Mouse (Mus musculus) lung, postnatal 0 days (tissue): Measurements from ENCODE around the gene Gosr2. TPM values are rescaled to one million over a fixed set of nuclear protein-coding genes. Genes with fewer than 3 reads are reported as not detected.

Source experiments
- ATAC-seq: fragments of 200-750 bp; cut with Nextera tagmentation; 2 replicates; pipeline ENCODE4 v1.8.0; 2017; ENCODE audit warnings: moderate library complexity
- DNase-seq: peaks from one replicate; pipeline ENCODE4 v3.0.0-alpha.2; 2016; ENCODE audit warnings: low spot score
- H3K27ac ChIP-seq: fragments of 300-500 bp; sonication (generic); 2 replicates; pipeline ENCODE4 v1.5.1; 2014; ENCODE audit warnings: antibody characterized with exemption, mild to moderate bottlenecking, low read length, mixed read lengths
- H3K27me3 ChIP-seq: fragments of 300-500 bp; sonication (generic); replicated peaks from 2 replicates; pipeline ENCODE4 v1.6.1; 2014; ENCODE audit warnings: low read length, mixed read lengths; ENCODE audit not compliant: insufficient read depth
- H3K36me3 ChIP-seq: fragments of 300-500 bp; sonication (generic); 2 replicates; pipeline ENCODE4 v1.6.1; 2014; ENCODE audit warnings: low read length, mixed read lengths; ENCODE audit not compliant: insufficient read depth
- H3K4me1 ChIP-seq: fragments of 300-500 bp; sonication (generic); 2 replicates; pipeline ENCODE4 v1.6.1; 2014; ENCODE audit warnings: antibody characterized with exemption, low read depth, low read length, mixed read lengths; ENCODE audit not compliant: insufficient read depth
- H3K4me2 ChIP-seq: fragments of 300-500 bp; sonication (generic); replicated peaks from 2 replicates; pipeline ENCODE4 v1.6.1; 2014; ENCODE audit warnings: low read depth, mild to moderate bottlenecking, low read length, moderate library complexity, mixed read lengths
- H3K4me3 ChIP-seq: fragments of 300-500 bp; sonication (generic); 2 replicates; pipeline ENCODE4 v1.5.1; 2014; ENCODE audit warnings: low read depth, low read length
- H3K9ac ChIP-seq: fragments of 300-500 bp; sonication (generic); replicated peaks from 2 replicates; pipeline ENCODE4 v1.6.1; 2014; ENCODE audit warnings: low read depth, mild to moderate bottlenecking
- H3K9me3 ChIP-seq: fragments of 300-500 bp; sonication (generic); 2 replicates; pipeline ENCODE4 v1.6.1; 2016; ENCODE audit warnings: low read length, mixed read lengths
- CTCF ChIP-seq: IDR thresholded peaks from 2 replicates; pipeline ENCODE4 v1.5.1; 2016; ENCODE audit warnings: antibody characterized with exemption, mild to moderate bottlenecking
- EP300 ChIP-seq: IDR thresholded peaks from 2 replicates; pipeline ENCODE4 v1.6.1; 2016; ENCODE audit warnings: antibody characterized with exemption, mild to moderate bottlenecking, control low read depth
- WGBS: fragments of 180-500 bp; shearing (Covaris S2); extraction: QIAGEN DNeasy Blood & Tissue Kit; methylation state at CpG from one replicate; pipeline ENCODE4 v1.1.7; 2014; 5-methylcytosine and 5-hydroxymethylcytosine counted together
- polyA plus RNA-seq: library from polyadenylated mRNA; unstranded; fragments of >200 nt; fragmentation: Nextera tagmentation; extraction: Ambion mirVana; gene quantifications from 2 replicates; pipeline ENCODE4 v1.2.1, GENCODE M21; 2015

The Gosr2 gene
- polyA plus RNA-seq, result 78.5 and 87.6 TPM in 2 replicates

DNA sequence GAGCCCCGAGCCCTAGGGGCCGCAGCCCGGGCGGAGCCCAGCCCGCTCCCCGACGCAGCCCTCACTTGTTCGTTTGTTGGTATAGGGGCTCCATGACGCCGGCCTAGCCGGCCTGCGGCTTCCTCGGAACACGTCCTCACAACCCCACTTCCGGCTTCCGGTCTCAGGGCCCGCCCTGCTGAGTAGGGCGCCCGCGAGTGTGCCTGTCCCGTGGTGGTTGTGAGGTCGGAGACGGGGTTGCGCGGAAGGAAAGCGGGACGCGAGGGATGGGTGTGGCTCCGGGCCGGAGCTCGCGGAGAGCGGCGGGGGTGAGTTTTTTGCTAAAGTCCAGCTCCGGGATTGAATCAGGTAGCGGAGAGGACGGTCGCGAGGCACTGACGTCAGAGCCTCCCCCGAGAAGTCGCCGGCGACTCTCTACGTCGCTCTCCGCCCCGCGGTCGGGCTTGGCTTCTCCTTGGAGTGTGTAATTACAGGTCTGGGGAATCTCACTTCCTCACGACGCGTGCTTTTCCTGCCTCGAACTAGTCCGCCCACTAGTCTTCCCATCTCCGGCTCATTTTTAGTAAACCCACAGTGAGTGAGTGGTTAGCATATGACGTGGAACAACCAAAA lies at the start of gene Gosr2:
Gene Gosr2, minus strand, starts transcription at position 334 of the 612 bp plus-strand sequence.
- no peaks in the 10 kb centered on the region for H3K36me3 ChIP-seq
- TF ChIP-seq CTCF (no peak; the same call in 1 of the 2 replicates), EP300 (peak; percentile 79)
- peak within 1 kb of the TSS; percentile 68 for H3K4me2 ChIP-seq
- H3K27ac ChIP-seq, result peak within 1 kb of the TSS; percentile 98
- H3K4me1 ChIP-seq, result no peaks in the 10 kb centered on the region
- ATAC-seq (peak; percentile 97), DNase-seq (peak; percentile 95)
- peak within 1 kb of the TSS; percentile 92 for H3K9ac ChIP-seq
- no peaks in the 10 kb centered on the region for H3K9me3 ChIP-seq
- no peaks in the 10 kb centered on the region for H3K27me3 ChIP-seq
- under 1% methylated on average over 55 of the region's 57 CpGs for WGBS
- H3K4me3 ChIP-seq, result peak within 1 kb of the TSS; percentile 94

DNA sequence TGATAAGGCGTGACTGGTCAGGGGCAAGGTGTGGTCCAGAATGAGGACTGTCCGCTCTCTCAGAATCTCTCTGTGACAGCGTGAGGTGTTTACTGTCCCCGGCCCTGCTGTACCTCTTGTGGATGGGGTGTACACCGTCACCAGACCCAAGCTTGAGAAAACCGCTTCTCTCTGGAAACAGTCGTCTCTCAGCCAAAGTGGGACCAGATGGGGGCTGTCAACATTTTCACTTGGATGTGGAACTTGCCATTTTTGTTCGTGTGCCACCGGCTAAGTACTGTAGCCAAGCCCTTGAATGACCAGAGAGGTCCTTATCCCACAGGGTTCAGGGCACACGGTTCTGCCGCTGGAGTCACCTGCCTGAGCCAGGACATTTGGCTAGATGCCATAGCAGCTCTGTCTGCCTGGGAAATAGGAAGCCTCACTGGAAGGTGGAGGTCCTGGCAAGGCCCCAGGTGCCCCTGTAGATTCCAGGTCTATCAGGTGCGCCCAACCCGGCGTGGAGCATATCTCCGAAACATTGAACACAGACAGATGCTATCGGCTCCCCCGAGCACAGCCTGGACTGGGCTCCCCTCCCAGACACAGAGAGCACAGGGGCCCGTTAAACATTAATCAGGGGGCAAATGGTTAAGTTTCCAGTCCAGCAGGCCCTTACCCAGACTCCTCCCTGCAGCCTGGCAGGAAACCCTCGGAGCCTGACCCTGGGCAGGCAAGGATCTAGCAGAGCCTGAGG lies 37.5 kb upstream of the Gosr2 start:
- peak; percentile 25; the same call in 1 of the 2 replicates for ATAC-seq
- no peaks in the 10 kb centered on the region for H3K36me3 ChIP-seq
- peak overlapping the region; percentile 17; the same call in 1 of the 2 replicates for H3K4me2 ChIP-seq
- H3K27ac ChIP-seq, result no peak overlapping the region
- H3K27me3 ChIP-seq, result no peaks in the 10 kb centered on the region
- no peak overlapping the region for H3K4me3 ChIP-seq
- no peak for TF ChIP-seq CTCF
- no peak for TF ChIP-seq EP300
- no peak overlapping the region for H3K9ac ChIP-seq
- WGBS, result 48% methylated on average over 19 of the region's 19 CpGs
- no peaks in the 10 kb centered on the region for H3K9me3 ChIP-seq
- H3K4me1 ChIP-seq, result no peaks in the 10 kb centered on the region
- peak; percentile 25 for DNase-seq

DNA sequence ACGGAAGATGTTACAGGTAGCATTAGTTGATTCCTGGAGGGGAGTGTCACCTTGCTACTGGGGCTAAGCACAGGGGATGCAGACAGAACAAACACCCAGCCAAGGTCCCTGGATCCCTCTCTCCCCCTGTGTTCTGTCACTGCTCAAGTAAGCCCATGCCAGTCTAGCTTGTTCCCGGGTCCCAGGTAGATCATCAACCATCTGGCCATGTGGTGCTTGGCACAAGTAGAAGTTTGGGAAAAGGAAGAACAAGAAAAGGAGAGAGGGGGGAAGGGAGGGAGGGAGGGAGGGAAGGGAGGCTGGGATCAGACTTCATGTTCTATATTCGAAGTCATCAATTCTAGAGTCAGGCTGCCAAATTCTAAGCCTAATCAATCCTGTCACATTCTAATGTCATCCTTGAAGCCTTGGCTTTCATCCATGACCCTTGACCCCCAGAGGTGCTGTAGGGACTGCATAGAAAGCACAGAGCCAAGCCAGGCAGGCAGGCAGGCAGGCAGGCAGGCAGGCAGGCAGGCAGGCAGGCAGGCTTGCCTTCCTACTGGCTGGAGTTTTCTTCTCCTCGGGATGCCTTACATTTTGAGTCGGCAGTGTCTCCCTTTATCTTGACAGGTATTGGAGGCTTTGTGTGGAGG lies 36.8 kb upstream of the Gosr2 start:
- no peak for ATAC-seq
- no peak for TF ChIP-seq EP300
- no peak for TF ChIP-seq CTCF
- Histone ChIP-seq H3K27ac (no peak overlapping the region), H3K36me3 (no peaks in the 10 kb centered on the region), H3K27me3 (no peaks in the 10 kb centered on the region), H3K4me1 (no peaks in the 10 kb centered on the region), H3K9me3 (no peaks in the 10 kb centered on the region), H3K9ac (no peak overlapping the region), H3K4me3 (no peak overlapping the region), H3K4me2 (0 out of 2 replicates have a peak overlapping the region, but pooled peaks have one; percentile 17)
- DNase-seq, result no peak
- WGBS, result 46% methylated on average over 5 of the region's 5 CpGs

DNA sequence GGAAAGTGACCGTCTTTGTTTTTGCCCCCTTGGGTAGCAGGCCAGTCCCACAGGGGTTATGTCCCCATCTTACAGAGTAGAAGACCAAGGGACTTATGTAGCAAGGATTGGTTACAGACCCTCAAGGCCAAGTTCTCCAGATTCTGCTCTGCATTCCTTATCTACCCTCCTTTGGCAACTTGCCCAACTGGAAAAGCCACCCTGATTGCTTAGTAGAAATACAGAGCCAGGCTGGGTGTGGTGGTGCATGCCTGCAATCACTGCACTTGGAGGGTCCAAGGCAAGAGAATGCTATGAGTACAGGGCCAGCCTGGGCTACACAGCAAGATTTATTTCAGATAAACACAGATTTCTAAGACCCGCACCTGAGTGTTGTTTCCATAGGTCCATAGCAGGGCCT lies 36.3 kb upstream of the Gosr2 start:
- H3K4me1 ChIP-seq, result no peaks in the 10 kb centered on the region
- no peak for ATAC-seq
- H3K4me3 ChIP-seq, result no peak overlapping the region
- TF ChIP-seq EP300 (no peak), CTCF (no peak)
- H3K36me3 ChIP-seq, result no peaks in the 10 kb centered on the region
- no peak overlapping the region for H3K4me2 ChIP-seq
- H3K27me3 ChIP-seq, result no peaks in the 10 kb centered on the region
- H3K27ac ChIP-seq, result no peak overlapping the region
- 76% methylated on average over 2 of the region's 2 CpGs for WGBS
- H3K9me3 ChIP-seq, result no peaks in the 10 kb centered on the region
- no peak overlapping the region for H3K9ac ChIP-seq
- DNase-seq, result no peak

DNA sequence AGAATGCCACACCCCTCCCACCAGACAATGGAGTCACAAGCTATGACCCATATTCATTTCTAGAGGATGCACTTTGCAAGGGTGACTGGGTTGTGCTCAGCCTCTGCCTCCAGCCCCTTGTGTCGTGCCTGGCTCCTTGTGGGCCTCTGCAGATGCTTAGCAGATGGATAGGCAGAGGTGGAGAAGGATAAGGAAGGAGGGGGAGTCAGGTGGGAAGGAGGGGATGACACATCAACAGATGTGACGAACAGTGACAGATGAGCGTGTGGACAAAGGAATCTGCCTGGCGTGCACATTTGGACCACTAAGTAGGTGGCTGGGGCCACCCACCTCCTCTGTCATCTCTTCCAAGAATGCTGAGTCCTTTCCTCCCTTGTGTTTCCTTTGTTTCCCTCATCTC lies 35.4 kb upstream of the Gosr2 start:
- H3K4me1 ChIP-seq, result no peaks in the 10 kb centered on the region
- no peak overlapping the region for H3K4me3 ChIP-seq
- H3K36me3 ChIP-seq, result no peaks in the 10 kb centered on the region
- H3K9me3 ChIP-seq, result no peaks in the 10 kb centered on the region
- no peak for TF ChIP-seq EP300
- no peak for ATAC-seq
- H3K4me2 ChIP-seq, result no peak overlapping the region
- WGBS, result 60% methylated on average over 4 of the region's 4 CpGs
- no peaks in the 10 kb centered on the region for H3K27me3 ChIP-seq
- H3K27ac ChIP-seq, result no peak overlapping the region
- no peak overlapping the region for H3K9ac ChIP-seq
- no peak for DNase-seq

DNA sequence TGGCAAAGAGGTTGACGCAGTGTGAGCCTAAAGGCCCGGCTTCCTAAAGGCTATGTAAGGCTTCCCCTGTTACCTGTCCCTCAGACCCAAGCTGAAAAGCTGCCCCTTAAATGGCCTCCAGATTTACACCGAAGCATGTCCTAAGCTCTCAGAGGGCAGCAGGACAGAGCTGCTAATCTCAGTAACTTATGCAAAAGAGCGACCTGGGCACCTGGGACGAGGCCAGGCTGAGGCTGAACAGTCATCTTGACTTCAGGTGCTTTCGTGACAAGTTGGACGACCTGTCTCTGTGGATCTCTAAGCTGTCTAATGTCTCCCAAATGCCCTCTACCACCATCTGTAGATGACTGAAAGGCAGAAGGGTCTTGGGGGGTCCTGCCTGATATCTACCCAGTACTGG lies 34.6 kb upstream of the Gosr2 start:
- DNase-seq, result no peak
- WGBS, result 83% methylated on average over 7 of the region's 7 CpGs
- Histone ChIP-seq H3K4me3 (no peak overlapping the region), H3K4me1 (no peaks in the 10 kb centered on the region), H3K27me3 (no peaks in the 10 kb centered on the region), H3K36me3 (no peaks in the 10 kb centered on the region), H3K4me2 (no peak overlapping the region), H3K9me3 (no peaks in the 10 kb centered on the region), H3K27ac (no peak overlapping the region), H3K9ac (no peak overlapping the region)
- TF ChIP-seq EP300 (no peak), CTCF (no peak)
- no peak for ATAC-seq
